Mouse (Mus musculus) lung, postnatal 0 days (tissue): Measurements from ENCODE around the gene Cycs. TPM values are rescaled to one million over a fixed set of nuclear protein-coding genes. Genes with fewer than 3 reads are reported as not detected.

Source experiments
- ATAC-seq: fragments of 200-750 bp; cut with Nextera tagmentation; 2 replicates; pipeline ENCODE4 v1.8.0; 2017; ENCODE audit warnings: moderate library complexity
- DNase-seq: peaks from one replicate; pipeline ENCODE4 v3.0.0-alpha.2; 2016; ENCODE audit warnings: low spot score
- H3K27ac ChIP-seq: fragments of 300-500 bp; sonication (generic); 2 replicates; pipeline ENCODE4 v1.5.1; 2014; ENCODE audit warnings: antibody characterized with exemption, mild to moderate bottlenecking, low read length, mixed read lengths
- H3K27me3 ChIP-seq: fragments of 300-500 bp; sonication (generic); replicated peaks from 2 replicates; pipeline ENCODE4 v1.6.1; 2014; ENCODE audit warnings: low read length, mixed read lengths; ENCODE audit not compliant: insufficient read depth
- H3K36me3 ChIP-seq: fragments of 300-500 bp; sonication (generic); 2 replicates; pipeline ENCODE4 v1.6.1; 2014; ENCODE audit warnings: low read length, mixed read lengths; ENCODE audit not compliant: insufficient read depth
- H3K4me1 ChIP-seq: fragments of 300-500 bp; sonication (generic); 2 replicates; pipeline ENCODE4 v1.6.1; 2014; ENCODE audit warnings: antibody characterized with exemption, low read depth, low read length, mixed read lengths; ENCODE audit not compliant: insufficient read depth
- H3K4me2 ChIP-seq: fragments of 300-500 bp; sonication (generic); replicated peaks from 2 replicates; pipeline ENCODE4 v1.6.1; 2014; ENCODE audit warnings: low read depth, mild to moderate bottlenecking, low read length, moderate library complexity, mixed read lengths
- H3K4me3 ChIP-seq: fragments of 300-500 bp; sonication (generic); 2 replicates; pipeline ENCODE4 v1.5.1; 2014; ENCODE audit warnings: low read depth, low read length
- H3K9ac ChIP-seq: fragments of 300-500 bp; sonication (generic); replicated peaks from 2 replicates; pipeline ENCODE4 v1.6.1; 2014; ENCODE audit warnings: low read depth, mild to moderate bottlenecking
- H3K9me3 ChIP-seq: fragments of 300-500 bp; sonication (generic); 2 replicates; pipeline ENCODE4 v1.6.1; 2016; ENCODE audit warnings: low read length, mixed read lengths
- CTCF ChIP-seq: IDR thresholded peaks from 2 replicates; pipeline ENCODE4 v1.5.1; 2016; ENCODE audit warnings: antibody characterized with exemption, mild to moderate bottlenecking
- EP300 ChIP-seq: IDR thresholded peaks from 2 replicates; pipeline ENCODE4 v1.6.1; 2016; ENCODE audit warnings: antibody characterized with exemption, mild to moderate bottlenecking, control low read depth
- WGBS: fragments of 180-500 bp; shearing (Covaris S2); extraction: QIAGEN DNeasy Blood & Tissue Kit; methylation state at CpG from one replicate; pipeline ENCODE4 v1.1.7; 2014; 5-methylcytosine and 5-hydroxymethylcytosine counted together
- polyA plus RNA-seq: library from polyadenylated mRNA; unstranded; fragments of >200 nt; fragmentation: Nextera tagmentation; extraction: Ambion mirVana; gene quantifications from 2 replicates; pipeline ENCODE4 v1.2.1, GENCODE M21; 2015

Gene Cycs
- polyA plus RNA-seq, 1 experiment from 2014 or later = 39.3 TPM

GRCm38 (mm10) chr6:50549791-50550190 lies 16.5 kb downstream of the Cycs start:
- no peak overlapping the region for H3K4me2 ChIP-seq
- H3K9ac ChIP-seq = no peak overlapping the region
- TF ChIP-seq EP300 (no peak), CTCF (no peak)
- 70% methylated on average over 7 of the region's 7 CpGs for WGBS
- DNase-seq (no peak), ATAC-seq (no peak)
- H3K9me3 ChIP-seq = no peaks in the 10 kb centered on the region
- H3K36me3 ChIP-seq = no peaks in the 10 kb centered on the region
- H3K4me3 ChIP-seq = no peak overlapping the region
- no peaks in the 10 kb centered on the region for H3K4me1 ChIP-seq
- no peak overlapping the region for H3K27ac ChIP-seq
- H3K27me3 ChIP-seq = no peaks in the 10 kb centered on the region

GRCm38 (mm10) chr6:50549051-50549450 lies 17.3 kb downstream of the Cycs start:
- Histone ChIP-seq H3K36me3 (no peaks in the 10 kb centered on the region), H3K27me3 (no peaks in the 10 kb centered on the region), H3K4me1 (no peaks in the 10 kb centered on the region), H3K27ac (no peak overlapping the region), H3K9me3 (no peaks in the 10 kb centered on the region), H3K4me3 (no peak overlapping the region), H3K4me2 (no peak overlapping the region), H3K9ac (no peak overlapping the region)
- no peak for TF ChIP-seq EP300
- TF ChIP-seq CTCF = no peak
- ATAC-seq (no peak), DNase-seq (no peak)
- WGBS = 70% methylated on average over 5 of the region's 5 CpGs

- H3K4me1 ChIP-seq = no peaks in the 10 kb centered on the region
- TF ChIP-seq CTCF (peak; percentile 85), EP300 (no peak)
- H3K27me3 ChIP-seq = no peaks in the 10 kb centered on the region
- ATAC-seq = peak; percentile 85
- H3K9me3 ChIP-seq = no peaks in the 10 kb centered on the region
- no peak overlapping the region for H3K4me2 ChIP-seq
- H3K27ac ChIP-seq = no peak overlapping the region
- DNase-seq = peak; percentile 90
- H3K36me3 ChIP-seq = no peaks in the 10 kb centered on the region
- no peak overlapping the region for H3K9ac ChIP-seq
- whole genome bisulfite sequencing = 17% methylated on average over 10 of the region's 10 CpGs
- no peak overlapping the region for H3K4me3 ChIP-seq
These were observed 20.8 kb downstream of the Cycs start for GRCm38 (mm10) chr6:50545412-50546043.

- H3K27me3 ChIP-seq = no peaks in the 10 kb centered on the region
- H3K9me3 ChIP-seq = no peaks in the 10 kb centered on the region
- no peak overlapping the region for H3K4me3 ChIP-seq
- ATAC-seq (no peak), DNase-seq (no peak)
- H3K9ac ChIP-seq = no peak overlapping the region
- no peaks in the 10 kb centered on the region for H3K4me1 ChIP-seq
- no peak for TF ChIP-seq EP300
- no peak for TF ChIP-seq CTCF
- no peaks in the 10 kb centered on the region for H3K36me3 ChIP-seq
- no peak overlapping the region for H3K27ac ChIP-seq
- no peak overlapping the region for H3K4me2 ChIP-seq
- WGBS = 84% methylated on average over 1 of the region's 1 CpGs
These were observed 23.8 kb downstream of the Cycs start for GRCm38 (mm10) chr6:50542535-50542934.

GRCm38 (mm10) chr6:50539641-50540040 lies 26.7 kb downstream of the Cycs start:
- no peaks in the 10 kb centered on the region for H3K36me3 ChIP-seq
- no peak overlapping the region for H3K4me3 ChIP-seq
- H3K27ac ChIP-seq = no peak overlapping the region
- DNase-seq (no peak), ATAC-seq (no peak)
- no peaks in the 10 kb centered on the region for H3K9me3 ChIP-seq
- H3K27me3 ChIP-seq = no peaks in the 10 kb centered on the region
- 62% methylated on average over 1 of the region's 1 CpGs for WGBS
- H3K9ac ChIP-seq = no peak overlapping the region
- H3K4me1 ChIP-seq = no peaks in the 10 kb centered on the region
- TF ChIP-seq CTCF (no peak), EP300 (no peak)
- H3K4me2 ChIP-seq = no peak overlapping the region

GRCm38 (mm10) chr6:50536461-50536892 lies 29.9 kb downstream of the Cycs start:
- Histone ChIP-seq H3K36me3 (no peaks in the 10 kb centered on the region), H3K4me3 (no peak overlapping the region), H3K4me2 (no peak overlapping the region), H3K27me3 (no peaks in the 10 kb centered on the region), H3K9me3 (no peaks in the 10 kb centered on the region), H3K4me1 (no peaks in the 10 kb centered on the region), H3K9ac (no peak overlapping the region), H3K27ac (no peak overlapping the region)
- TF ChIP-seq CTCF (peak; percentile 96), EP300 (no peak)
- 11% methylated on average over 7 of the region's 7 CpGs for WGBS
- ATAC-seq = peak; percentile 81
- peak; percentile 93 for DNase-seq
